Mouse (Mus musculus) stomach, postnatal 0 days (tissue): Measurements from ENCODE around the gene Ltbr.

Experiments used
- CTCF ChIP-seq: IDR thresholded peaks from 2 replicates; pipeline ENCODE4 v1.5.1; 2016; ENCODE audit warnings: antibody characterized with exemption, low read depth, mild to moderate bottlenecking, moderate library complexity
- EP300 ChIP-seq: optimal IDR thresholded peaks from 2 replicates; pipeline ENCODE3; 2016; ENCODE audit warnings: antibody characterized with exemption

DNA sequence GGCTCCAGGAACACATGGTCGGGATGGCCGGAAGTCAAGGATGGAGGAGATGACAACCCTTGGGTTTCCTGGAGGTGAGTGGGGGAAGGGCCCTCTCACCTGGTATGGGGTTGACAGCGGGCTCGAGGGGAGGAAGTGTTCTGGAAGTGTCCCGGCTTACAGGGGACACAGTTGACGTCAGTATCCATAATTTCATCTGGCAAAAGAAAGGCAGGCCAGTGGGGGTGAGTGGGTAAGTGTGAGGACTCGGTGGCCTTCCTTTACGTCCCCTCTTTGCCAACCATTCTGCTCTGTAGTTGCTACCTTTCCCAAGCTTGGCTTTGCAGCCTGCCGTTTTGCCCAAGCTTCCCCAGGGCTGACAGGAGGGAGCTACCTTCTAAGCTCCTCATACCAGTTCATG lies 1.5 kb downstream of the Ltbr start:
- TF ChIP-seq EP300 (no peak), CTCF (no peak)
